Mouse (Mus musculus): Measurements from ENCODE around the gene Rin3. TPM values are rescaled to one million over a fixed set of nuclear protein-coding genes. Genes with fewer than 3 reads are reported as not detected.
A peak's percentile ranks its signal among the peaks of the same experiment; 100 is the strongest.

The Rin3 gene
- polyA plus RNA-seq, 1 experiment from 2014 or later: 14.2 TPM

- Histone ChIP-seq H3K4me2 (no peak overlapping the region), H3K27me3 (no peaks in the 10 kb centered on the region), H3K36me3 (peaks cover 6% of the 10 kb centered on the region; the same call in 1 of the 2 replicates), H3K4me1 (peaks cover 31% of the 10 kb centered on the region), H3K27ac (no peak overlapping the region; the same call in 1 of the 2 replicates), H3K9me3 (no peaks in the 10 kb centered on the region), H3K4me3 (no peak overlapping the region), H3K9ac (no peak overlapping the region)
- ATAC-seq (ENCODE audit: borderline replicate concordance, extremely low read depth, low FRiP score, low TSS enrichment): no peak
- WGBS: 73% methylated on average over 10 of the region's 10 CpGs
These were observed 137.5 kb downstream of the Rin3 start for GRCm38 (mm10) chr12:102420168-102420890.

GRCm38 (mm10) chr12:102422065-102422464 lies 139.2 kb downstream of the Rin3 start:
- H3K27me3 ChIP-seq: no peaks in the 10 kb centered on the region
- H3K9me3 ChIP-seq: no peaks in the 10 kb centered on the region
- peaks cover 9% of the 10 kb centered on the region; the same call in 1 of the 2 replicates for H3K36me3 ChIP-seq
- peak; percentile 47; the same call in 1 of the 2 replicates for ATAC-seq (ENCODE audit: borderline replicate concordance, extremely low read depth, low FRiP score, low TSS enrichment)
- H3K4me1 ChIP-seq: peaks cover 22% of the 10 kb centered on the region
- no peak overlapping the region for H3K4me2 ChIP-seq
- peak overlapping the region; percentile 58 for H3K27ac ChIP-seq
- 55% methylated on average over 6 of the region's 6 CpGs for WGBS
- no peak overlapping the region for H3K4me3 ChIP-seq
- no peak overlapping the region for H3K9ac ChIP-seq

- H3K9ac ChIP-seq: no peak overlapping the region
- no peak overlapping the region for H3K4me2 ChIP-seq
- no peaks in the 10 kb centered on the region for H3K27me3 ChIP-seq
- peaks cover 19% of the 10 kb centered on the region for H3K4me1 ChIP-seq
- WGBS: 75% methylated on average over 11 of the region's 11 CpGs
- no peak overlapping the region for H3K27ac ChIP-seq
- H3K9me3 ChIP-seq: no peaks in the 10 kb centered on the region
- peaks cover 9% of the 10 kb centered on the region; the same call in 1 of the 2 replicates for H3K36me3 ChIP-seq
- ATAC-seq (ENCODE audit: borderline replicate concordance, extremely low read depth, low FRiP score, low TSS enrichment): no peak
- no peak overlapping the region for H3K4me3 ChIP-seq
These were observed 139.9 kb downstream of the Rin3 start for GRCm38 (mm10) chr12:102422623-102423320.

GRCm38 (mm10) chr12:102423625-102424024 lies 140.8 kb downstream of the Rin3 start:
- Histone ChIP-seq H3K9ac (no peak overlapping the region), H3K36me3 (peaks cover 9% of the 10 kb centered on the region; the same call in 1 of the 2 replicates), H3K4me1 (peaks cover 19% of the 10 kb centered on the region), H3K27me3 (no peaks in the 10 kb centered on the region), H3K4me3 (no peak overlapping the region), H3K9me3 (no peaks in the 10 kb centered on the region), H3K4me2 (no peak overlapping the region), H3K27ac (no peak overlapping the region)
- ATAC-seq (ENCODE audit: borderline replicate concordance, extremely low read depth, low FRiP score, low TSS enrichment): no peak
- WGBS: 85% methylated on average over 8 of the region's 8 CpGs

GRCm38 (mm10) chr12:102424456-102424855 lies 141.6 kb downstream of the Rin3 start:
- H3K4me2 ChIP-seq: no peak overlapping the region
- ATAC-seq (ENCODE audit: borderline replicate concordance, extremely low read depth, low FRiP score, low TSS enrichment): no peak
- H3K27ac ChIP-seq: 0 out of 2 replicates have a peak overlapping the region, but pooled peaks have one; percentile 5
- peaks cover 17% of the 10 kb centered on the region for H3K4me1 ChIP-seq
- 45% methylated on average over 2 of the region's 2 CpGs for WGBS
- H3K27me3 ChIP-seq: no peaks in the 10 kb centered on the region
- peaks cover 9% of the 10 kb centered on the region; the same call in 1 of the 2 replicates for H3K36me3 ChIP-seq
- H3K4me3 ChIP-seq: no peak overlapping the region
- no peaks in the 10 kb centered on the region for H3K9me3 ChIP-seq
- H3K9ac ChIP-seq: no peak overlapping the region

GRCm38 (mm10) chr12:102425048-102425578 lies 142.3 kb downstream of the Rin3 start:
- H3K9me3 ChIP-seq: no peaks in the 10 kb centered on the region
- 61% methylated on average over 4 of the region's 4 CpGs for WGBS
- H3K27ac ChIP-seq: 0 out of 2 replicates have a peak overlapping the region, but pooled peaks have one; percentile 5
- peaks cover 11% of the 10 kb centered on the region; the same call in 1 of the 2 replicates for H3K4me1 ChIP-seq
- H3K9ac ChIP-seq: no peak overlapping the region
- ATAC-seq (ENCODE audit: borderline replicate concordance, extremely low read depth, low FRiP score, low TSS enrichment): 0 out of 2 replicates have a peak, but pooled peaks have one; percentile 41
- H3K4me3 ChIP-seq: no peak overlapping the region
- H3K27me3 ChIP-seq: no peaks in the 10 kb centered on the region
- H3K36me3 ChIP-seq: peaks cover 9% of the 10 kb centered on the region; the same call in 1 of the 2 replicates
- H3K4me2 ChIP-seq: no peak overlapping the region

GRCm38 (mm10) chr12:102426285-102426684 lies 143.4 kb downstream of the Rin3 start:
- no peak overlapping the region for H3K4me3 ChIP-seq
- WGBS: 93% methylated on average over 7 of the region's 7 CpGs
- ATAC-seq (ENCODE audit: borderline replicate concordance, extremely low read depth, low FRiP score, low TSS enrichment): no peak

GRCm38 (mm10) chr12:102429656-102430055 lies 146.8 kb downstream of the Rin3 start:
- ATAC-seq (ENCODE audit: borderline replicate concordance, extremely low read depth, low FRiP score, low TSS enrichment): no peak
- H3K4me3 ChIP-seq: no peak overlapping the region
- H3K27ac ChIP-seq: no peak overlapping the region
- H3K4me1 ChIP-seq: 0 out of 2 replicates have a peak, but pooled peaks cover 9% of the 10 kb centered on the region
- H3K36me3 ChIP-seq: 0 out of 2 replicates have a peak, but pooled peaks cover 3% of the 10 kb centered on the region
- no peak overlapping the region for H3K4me2 ChIP-seq
- no peaks in the 10 kb centered on the region for H3K9me3 ChIP-seq
- H3K27me3 ChIP-seq: no peaks in the 10 kb centered on the region
- WGBS: 89% methylated on average over 5 of the region's 5 CpGs
- no peak overlapping the region for H3K9ac ChIP-seq

More at GRCm38 (mm10) chr12:102426285-102426684, 143.4 kb downstream of the Rin3 start:
- Histone ChIP-seq H3K9me3 (no peaks in the 10 kb centered on the region), H3K4me2 (no peak overlapping the region), H3K27ac (no peak overlapping the region), H3K4me1 (0 out of 2 replicates have a peak, but pooled peaks cover 6% of the 10 kb centered on the region), H3K36me3 (peaks cover 9% of the 10 kb centered on the region; the same call in 1 of the 2 replicates), H3K27me3 (no peaks in the 10 kb centered on the region), H3K9ac (no peak overlapping the region)

GRCm38 (mm10) chr12:102430228-102430627 lies 147.4 kb downstream of the Rin3 start:
- 84% methylated on average over 4 of the region's 4 CpGs for WGBS
- H3K4me3 ChIP-seq: no peak overlapping the region
- no peak overlapping the region for H3K9ac ChIP-seq
- H3K4me1 ChIP-seq: 0 out of 2 replicates have a peak, but pooled peaks cover 5% of the 10 kb centered on the region
- no peak overlapping the region for H3K4me2 ChIP-seq
- H3K27me3 ChIP-seq: no peaks in the 10 kb centered on the region
- H3K36me3 ChIP-seq: 0 out of 2 replicates have a peak, but pooled peaks cover 3% of the 10 kb centered on the region
- no peak overlapping the region for H3K27ac ChIP-seq
- no peak for ATAC-seq (ENCODE audit: borderline replicate concordance, extremely low read depth, low FRiP score, low TSS enrichment)
- H3K9me3 ChIP-seq: no peaks in the 10 kb centered on the region

- Histone ChIP-seq H3K9ac (no peak overlapping the region), H3K36me3 (no peaks in the 10 kb centered on the region), H3K4me1 (peaks cover 13% of the 10 kb centered on the region; the same call in 1 of the 2 replicates), H3K4me3 (no peak overlapping the region), H3K9me3 (no peaks in the 10 kb centered on the region), H3K4me2 (no peak overlapping the region), H3K27me3 (no peaks in the 10 kb centered on the region), H3K27ac (no peak overlapping the region)
- ATAC-seq (ENCODE audit: borderline replicate concordance, extremely low read depth, low FRiP score, low TSS enrichment): no peak
- WGBS: 69% methylated on average over 12 of the region's 12 CpGs
These were observed 149.4 kb downstream of the Rin3 start for GRCm38 (mm10) chr12:102432238-102432637.

GRCm38 (mm10) chr12:102434107-102434506 lies 151.3 kb downstream of the Rin3 start:
- H3K27me3 ChIP-seq: no peaks in the 10 kb centered on the region
- no peak overlapping the region for H3K27ac ChIP-seq
- WGBS: 77% methylated on average over 4 of the region's 4 CpGs
- peaks cover 29% of the 10 kb centered on the region for H3K4me1 ChIP-seq
- no peak for ATAC-seq (ENCODE audit: borderline replicate concordance, extremely low read depth, low FRiP score, low TSS enrichment)
- no peaks in the 10 kb centered on the region for H3K36me3 ChIP-seq
- no peak overlapping the region for H3K9ac ChIP-seq
- H3K4me2 ChIP-seq: no peak overlapping the region
- H3K9me3 ChIP-seq: no peaks in the 10 kb centered on the region
- no peak overlapping the region for H3K4me3 ChIP-seq
